Mouse (Mus musculus) left cerebral cortex, postnatal 14 days (tissue): ENCODE measurements at regions not wholly inside any gene's neighbourhood (a gene's known extent, or its start where the extent isn't known, plus 50 kb on each side); places are given as distances from the start of the nearest gene placed in this dataset.

Source experiments
- DNase-seq, 2 experiments: peaks; one replicate each; pipeline ENCODE4 v3.0.0; 2021 to 2022; ENCODE audit warnings: low spot score in 2 of 2, mixed read lengths in 1 of 2
- intact Hi-C: fragments of 180-260 bp; cut with DNase I; formaldehyde crosslinking; loops from one replicate; pipeline ENCODE4 v1.15.1; 2025

DNA sequence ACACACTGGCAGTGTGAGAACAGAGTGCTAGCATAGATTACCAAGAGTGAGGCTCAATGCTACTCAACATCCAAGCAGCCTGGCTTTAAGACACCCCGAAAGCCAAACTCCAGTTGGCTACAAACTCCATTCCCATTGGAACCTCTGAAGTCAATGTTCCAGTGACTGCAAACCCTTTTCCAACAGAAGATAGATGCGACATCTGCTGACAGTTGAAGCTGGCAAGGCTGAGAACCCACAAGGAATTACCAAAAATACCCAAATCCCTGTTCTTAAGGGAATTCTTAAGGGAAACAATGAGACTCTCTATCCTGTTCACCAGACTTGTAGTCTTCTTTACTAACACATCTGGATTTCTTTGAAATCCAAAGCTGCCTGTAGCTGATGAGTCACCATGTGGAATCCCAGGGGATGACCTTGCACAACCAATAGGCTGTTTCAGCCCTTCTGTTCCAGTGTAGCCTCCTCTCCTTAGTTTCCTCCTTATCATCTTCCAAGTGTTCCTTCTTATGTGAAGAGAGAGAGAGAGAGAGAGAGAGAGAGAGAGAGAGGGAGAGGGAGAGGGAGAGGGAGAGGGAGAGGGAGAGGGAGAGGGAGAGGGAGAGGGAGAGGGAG lies 70.1 kb upstream of the Xylt1 start:
- DNase-seq, result no peak
- intact Hi-C loops, result no loop called here

DNA sequence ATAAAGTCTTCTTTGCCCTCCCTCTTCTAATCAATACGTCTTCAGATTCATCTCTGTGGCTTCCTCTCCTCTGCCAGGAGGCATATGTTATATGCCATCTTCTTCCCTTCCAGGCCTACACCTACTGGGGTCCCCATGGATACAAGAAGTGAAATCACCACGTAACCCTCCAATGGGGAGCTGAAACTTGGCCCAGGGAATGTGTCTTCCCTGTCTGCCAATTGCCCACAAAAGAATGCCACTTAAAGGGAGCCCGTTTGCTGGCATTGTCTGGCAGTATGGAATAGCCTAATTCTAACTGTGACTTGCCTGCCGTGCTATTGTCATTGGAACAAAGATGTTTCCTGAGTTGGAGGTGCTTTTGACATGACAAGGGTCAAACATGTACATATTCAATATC lies 69.5 kb upstream of the Xylt1 start:
- intact Hi-C loops, result no loop called here

GRCm38 (mm10) chr7:117316126-117316805 lies 64.5 kb upstream of the Xylt1 start:
- intact Hi-C loops, result no loop called here
- no peak for DNase-seq

More for the DNA sequence above, 69.5 kb upstream of the Xylt1 start:
- no peak for DNase-seq

DNA sequence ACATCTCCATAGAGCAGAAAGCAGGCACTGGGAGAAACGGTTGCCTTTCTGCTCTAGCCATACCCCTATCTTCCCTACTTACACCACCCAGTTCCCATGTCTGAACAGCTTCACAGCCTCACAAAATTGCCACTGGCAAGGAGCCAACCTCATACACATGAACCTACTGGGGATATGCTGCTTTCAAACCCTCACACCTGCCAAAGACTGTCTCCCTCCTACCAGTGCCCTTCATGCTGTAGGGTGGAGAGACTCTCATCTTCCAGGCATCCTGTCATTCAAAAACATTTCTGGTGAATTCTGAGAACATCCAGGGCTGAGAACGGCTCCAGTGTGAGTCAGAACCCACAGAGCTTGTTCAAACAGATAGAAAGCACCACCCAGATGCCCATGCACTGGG lies 63.4 kb upstream of the Xylt1 start:
- intact Hi-C loops, result no loop called here

DNA sequence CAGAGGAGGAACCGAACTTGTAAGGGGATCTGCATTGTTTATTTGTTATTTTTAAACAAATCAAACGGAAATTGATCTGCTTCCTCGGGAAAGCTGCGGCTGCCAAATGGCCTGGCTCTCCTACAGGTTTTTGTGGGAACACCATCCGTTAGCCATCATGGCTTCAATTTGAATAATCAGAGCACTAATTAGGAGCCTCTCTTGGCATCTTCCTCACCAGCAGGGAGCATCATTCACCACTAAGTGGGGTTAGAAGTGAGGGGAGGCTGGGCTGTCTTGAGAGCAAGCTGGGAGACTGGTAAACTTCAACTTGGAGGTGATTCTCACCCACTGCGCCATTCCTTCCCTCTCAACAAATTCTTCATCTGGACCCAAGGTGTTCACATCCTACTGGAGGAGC lies 60.2 kb upstream of the Xylt1 start:
- intact Hi-C loops, result no loop called here
- no peak for DNase-seq

More for the DNA sequence above, 63.4 kb upstream of the Xylt1 start:
- peak; percentile 36 to 46 for DNase-seq
